Mouse (Mus musculus) B cell, adult 2 months (primary cell): ENCODE results near the gene Zfp207.
"Not testable (repeated sequence)": the region's sequence is repeated elsewhere in the genome, so short reads cannot be mapped to it uniquely, and the experiment has no call there.

ENCODE experiments used
- DNase-seq, 2 experiments: peaks; one replicate each; pipeline ENCODE4 v3.0.0; 2022

The Zfp207 gene

GRCm38 (mm10) chr11:80417085-80417484, 34.0 kb downstream of the Zfp207 start:
- no peak for DNase-seq

GRCm38 (mm10) chr11:80419743-80420142, 36.7 kb downstream of the Zfp207 start:
- DNase-seq, result no peak

- no peak for DNase-seq
These were observed 37.3 kb downstream of the Zfp207 start for GRCm38 (mm10) chr11:80420202-80420984.

- DNase-seq, result no peak
These were observed 38.5 kb downstream of the Zfp207 start for GRCm38 (mm10) chr11:80421421-80422047.

- DNase-seq, result no peak
These were observed 41.6 kb downstream of the Zfp207 start for GRCm38 (mm10) chr11:80424691-80425090.

- no peak for DNase-seq
These were observed 42.2 kb downstream of the Zfp207 start for GRCm38 (mm10) chr11:80425247-80425778.

- not testable (repeated sequence) for DNase-seq
These were observed 43.1 kb downstream of the Zfp207 start for GRCm38 (mm10) chr11:80426029-80426813.

GRCm38 (mm10) chr11:80428381-80429008, 45.4 kb downstream of the Zfp207 start, which contains the start of gene Psmd11:
Psmd11 (plus strand) TSS chr11:80428615.
- peak; percentile 97 for DNase-seq

GRCm38 (mm10) chr11:80429009-80429475, 46.0 kb downstream of the Zfp207 start:
- DNase-seq, result no peak

GRCm38 (mm10) chr11:80429500-80430166, 46.6 kb downstream of the Zfp207 start:
- no peak for DNase-seq

GRCm38 (mm10) chr11:80430366-80430910, 47.4 kb downstream of the Zfp207 start:
- DNase-seq, result no peak

GRCm38 (mm10) chr11:80446916-80447315, 63.8 kb downstream of the Zfp207 start:
- no peak for DNase-seq

- DNase-seq, result no peak
These were observed 66.8 kb downstream of the Zfp207 start for GRCm38 (mm10) chr11:80449859-80450258.

- DNase-seq, result no peak
These were observed 69.2 kb downstream of the Zfp207 start for GRCm38 (mm10) chr11:80452242-80452641.

GRCm38 (mm10) chr11:80453198-80453597, 70.1 kb downstream of the Zfp207 start:
- DNase-seq, result no peak
